Mouse (Mus musculus) liver, embryonic 16.5 days (tissue): ENCODE data around the gene Gmcl1. TPM values are rescaled to one million over a fixed set of nuclear protein-coding genes. Genes with fewer than 3 reads are reported as not detected.

Source experiments
- ATAC-seq: fragments of 200-750 bp; cut with Nextera tagmentation; 2 replicates; pipeline ENCODE4 v1.8.0; 2017; ENCODE audit warnings: low read depth, mild to moderate bottlenecking, moderate number of reproducible peaks, moderate library complexity
- H3K27ac ChIP-seq: fragments of 300-500 bp; sonication (generic); 2 replicates; pipeline ENCODE4 v1.5.1; 2014; ENCODE audit warnings: mild to moderate bottlenecking, low read length
- H3K27me3 ChIP-seq: fragments of 300-500 bp; sonication (generic); 2 replicates; pipeline ENCODE4 v1.6.1; 2014; ENCODE audit warnings: low read depth, low read length, mixed read lengths; ENCODE audit not compliant: control insufficient read depth, insufficient read depth
- H3K36me3 ChIP-seq: fragments of 300-500 bp; sonication (generic); 2 replicates; pipeline ENCODE4 v1.6.1; 2014; ENCODE audit warnings: mild to moderate bottlenecking; ENCODE audit not compliant: control insufficient read depth, insufficient read depth
- H3K4me1 ChIP-seq: fragments of 300-500 bp; sonication (generic); 2 replicates; pipeline ENCODE4 v1.6.1; 2014; ENCODE audit warnings: low read depth, low read length, mixed read lengths; ENCODE audit not compliant: control insufficient read depth
- H3K4me2 ChIP-seq: fragments of 300-500 bp; sonication (generic); 2 replicates; pipeline ENCODE4 v1.6.1; 2014; ENCODE audit warnings: low read depth, low read length, mixed read lengths
- H3K4me3 ChIP-seq: fragments of 300-500 bp; sonication (generic); 2 replicates; pipeline ENCODE4 v1.5.1; 2014; ENCODE audit warnings: low read depth, mild to moderate bottlenecking, low read length
- H3K9ac ChIP-seq: fragments of 300-500 bp; sonication (generic); 2 replicates; pipeline ENCODE4 v1.6.1; 2014; ENCODE audit warnings: low read depth, low read length
- H3K9me3 ChIP-seq: fragments of 300-500 bp; sonication (generic); replicated peaks from 2 replicates; pipeline ENCODE4 v1.6.1; 2016; ENCODE audit warnings: low read length; ENCODE audit not compliant: control insufficient read depth
- WGBS: fragments of 180-500 bp; shearing (Covaris S2); extraction: QIAGEN DNeasy Blood & Tissue Kit; methylation state at CpG from one replicate; pipeline ENCODE4 v1.1.7; 2014; ENCODE audit not compliant: insufficient replicate concordance; 5-methylcytosine and 5-hydroxymethylcytosine counted together
- polyA plus RNA-seq: library from polyadenylated mRNA; unstranded; fragments of >200 nt; fragmentation: Nextera tagmentation; extraction: Ambion mirVana; gene quantifications from 2 replicates; pipeline ENCODE4 v1.2.1, GENCODE M21; 2015

The Gmcl1 gene
- polyA plus RNA-seq, 1 experiment from 2014 or later, result 6.0 TPM

GRCm38 (mm10) chr6:86658501-86658900, 74.7 kb downstream of the Gmcl1 start:
- Histone ChIP-seq H3K36me3 (peaks cover 68% of the 10 kb centered on the region), H3K4me2 (no peak overlapping the region), H3K4me1 (peaks cover 33% of the 10 kb centered on the region), H3K27ac (no peak overlapping the region), H3K9ac (no peak overlapping the region), H3K27me3 (no peaks in the 10 kb centered on the region), H3K9me3 (no peaks in the 10 kb centered on the region), H3K4me3 (no peak overlapping the region)
- 83% methylated on average over 3 of the region's 3 CpGs for WGBS
- no peak for ATAC-seq

GRCm38 (mm10) chr6:86654270-86654916, 78.8 kb downstream of the Gmcl1 start:
- 75% methylated on average over 9 of the region's 9 CpGs for WGBS
- no peaks in the 10 kb centered on the region for H3K9me3 ChIP-seq
- H3K9ac ChIP-seq, result no peak overlapping the region
- H3K4me3 ChIP-seq, result no peak overlapping the region
- H3K36me3 ChIP-seq, result peaks cover 79% of the 10 kb centered on the region
- H3K27me3 ChIP-seq, result no peaks in the 10 kb centered on the region
- peaks cover 8% of the 10 kb centered on the region for H3K4me1 ChIP-seq
- H3K4me2 ChIP-seq, result no peak overlapping the region
- ATAC-seq, result peak; percentile 19; the same call in 1 of the 2 replicates
- H3K27ac ChIP-seq, result no peak overlapping the region

GRCm38 (mm10) chr6:86653026-86653425, 80.2 kb downstream of the Gmcl1 start:
- Histone ChIP-seq H3K4me3 (no peak overlapping the region), H3K9ac (no peak overlapping the region), H3K36me3 (peaks cover 81% of the 10 kb centered on the region), H3K4me1 (no peaks in the 10 kb centered on the region), H3K27ac (no peak overlapping the region), H3K4me2 (no peak overlapping the region), H3K9me3 (no peaks in the 10 kb centered on the region), H3K27me3 (no peaks in the 10 kb centered on the region)
- ATAC-seq, result no peak
- 90% methylated on average over 6 of the region's 6 CpGs for WGBS

GRCm38 (mm10) chr6:86646143-86646542, 87.0 kb downstream of the Gmcl1 start:
- Histone ChIP-seq H3K27me3 (no peaks in the 10 kb centered on the region), H3K9ac (no peak overlapping the region), H3K9me3 (no peaks in the 10 kb centered on the region), H3K4me3 (no peak overlapping the region), H3K4me1 (peaks cover 16% of the 10 kb centered on the region), H3K36me3 (peaks cover 32% of the 10 kb centered on the region), H3K4me2 (no peak overlapping the region), H3K27ac (no peak overlapping the region)
- 74% methylated on average over 7 of the region's 7 CpGs for WGBS
- no peak for ATAC-seq

GRCm38 (mm10) chr6:86645551-86645950, 87.6 kb downstream of the Gmcl1 start:
- no peak overlapping the region for H3K4me3 ChIP-seq
- peak overlapping the region; percentile 53; the same call in 1 of the 2 replicates for H3K27ac ChIP-seq
- ATAC-seq, result no peak
- H3K9ac ChIP-seq, result no peak overlapping the region
- H3K27me3 ChIP-seq, result no peaks in the 10 kb centered on the region
- WGBS, result 62% methylated on average over 4 of the region's 4 CpGs
- no peak overlapping the region for H3K4me2 ChIP-seq
- no peaks in the 10 kb centered on the region for H3K9me3 ChIP-seq
- H3K4me1 ChIP-seq, result peaks cover 22% of the 10 kb centered on the region
- H3K36me3 ChIP-seq, result peaks cover 26% of the 10 kb centered on the region

GRCm38 (mm10) chr6:86644775-86645400, 88.3 kb downstream of the Gmcl1 start:
- Histone ChIP-seq H3K4me2 (no peak overlapping the region), H3K27ac (peak overlapping the region; percentile 53; the same call in 1 of the 2 replicates), H3K9ac (no peak overlapping the region; the same call in 1 of the 2 replicates), H3K36me3 (peaks cover 19% of the 10 kb centered on the region), H3K9me3 (no peaks in the 10 kb centered on the region), H3K27me3 (no peaks in the 10 kb centered on the region), H3K4me1 (peaks cover 28% of the 10 kb centered on the region), H3K4me3 (no peak overlapping the region)
- ATAC-seq, result no peak
- 72% methylated on average over 3 of the region's 3 CpGs for WGBS

Other genes with a start within 250 kb of the Gmcl1 start
- 82.3 and 84.0 TPM in 2 replicates for gene Pcbp1, start 207.1 kb downstream of the Gmcl1 start, polyA plus RNA-seq
- gene Asprv1, start 105.2 kb downstream of the Gmcl1 start, polyA plus RNA-seq, result 2.3 and 2.9 TPM in 2 replicates
- 51.6 and 53.8 TPM in 2 replicates for gene Mxd1, start 64.2 kb downstream of the Gmcl1 start, polyA plus RNA-seq
- gene Snrnp27, start 48.9 kb downstream of the Gmcl1 start, polyA plus RNA-seq, result 35.6 and 47.6 TPM in 2 replicates
- 42.9 and 45.5 TPM in 2 replicates for gene Anxa4, start 60.2 kb upstream of the Gmcl1 start, polyA plus RNA-seq
- gene Aak1, start 116.1 kb upstream of the Gmcl1 start, polyA plus RNA-seq, result 3.4 TPM in 2 replicates